Mouse (Mus musculus) megakaryocyte, embryonic 14.5 days (primary cell): ENCODE data around the gene Ikzf3.

Source experiments
- FLI1 ChIP-seq: IDR thresholded peaks from 2 replicates; pipeline ENCODE4 v1.6.1; 2012; ENCODE audit warnings: low read length, inconsistent platforms, mixed read lengths
- GATA1 ChIP-seq: IDR thresholded peaks from 3 replicates; pipeline ENCODE4 v1.6.1; 2012; ENCODE audit warnings: mixed read lengths, low read length, inconsistent platforms, borderline replicate concordance

GRCm38 (mm10) chr11:98459860-98460259 is 86.0 kb downstream of the Ikzf3 start:
- no peak for TF ChIP-seq FLI1
- TF ChIP-seq GATA1, result no peak
